Mouse (Mus musculus) midbrain, embryonic 14.5 days (tissue): ENCODE measurements around the gene Cage1. TPM values are rescaled to one million over a fixed set of nuclear protein-coding genes. Genes with fewer than 3 reads are reported as not detected.

Source experiments
- ATAC-seq: fragments of 200-750 bp; cut with Nextera tagmentation; 2 replicates; pipeline ENCODE4 v1.8.0; 2017; ENCODE audit warnings: moderate number of reproducible peaks, moderate library complexity; ENCODE audit not compliant: low FRiP score, low TSS enrichment
- DNase-seq: peaks from one replicate; pipeline ENCODE4 v3.0.0-alpha.2; 2015
- H3K27ac ChIP-seq: fragments of 300-500 bp; sonication (generic); replicated peaks from 2 replicates; pipeline ENCODE4 v1.5.1; 2014; ENCODE audit warnings: mild to moderate bottlenecking, low read depth, low read length, moderate library complexity
- H3K27me3 ChIP-seq: fragments of 300-500 bp; sonication (generic); 2 replicates; pipeline ENCODE4 v1.6.1; 2014; ENCODE audit warnings: low read length, control low read depth, mixed read lengths; ENCODE audit not compliant: control insufficient read depth, insufficient read depth
- H3K36me3 ChIP-seq: fragments of 300-500 bp; sonication (generic); 2 replicates; pipeline ENCODE4 v1.6.1; 2014; ENCODE audit warnings: low read length, control low read depth; ENCODE audit not compliant: control insufficient read depth, insufficient read depth
- H3K4me1 ChIP-seq: fragments of 300-500 bp; sonication (generic); 2 replicates; pipeline ENCODE4 v1.6.1; 2014; ENCODE audit warnings: mild to moderate bottlenecking, antibody characterized with exemption, low read length, control low read depth; ENCODE audit not compliant: control insufficient read depth, insufficient read depth
- H3K4me2 ChIP-seq: fragments of 300-500 bp; sonication (generic); 2 replicates; pipeline ENCODE4 v1.6.1; 2014; ENCODE audit warnings: mild to moderate bottlenecking, low read length, moderate library complexity
- H3K4me3 ChIP-seq: fragments of 300-500 bp; sonication (generic); replicated peaks from 2 replicates; pipeline ENCODE4 v1.5.1; 2014; ENCODE audit warnings: low read depth, low read length
- H3K9ac ChIP-seq: fragments of 300-500 bp; sonication (generic); replicated peaks from 2 replicates; pipeline ENCODE4 v1.6.1; 2014; ENCODE audit warnings: mild to moderate bottlenecking, low read length, moderate library complexity
- H3K9me3 ChIP-seq: fragments of 300-500 bp; sonication (generic); 2 replicates; pipeline ENCODE4 v1.6.1; 2016; ENCODE audit warnings: low read length, control low read depth, mixed read lengths; ENCODE audit not compliant: control insufficient read depth
- WGBS: fragments of 180-500 bp; shearing (Covaris S2); extraction: QIAGEN DNeasy Blood & Tissue Kit; methylation state at CpG from one replicate; pipeline ENCODE4 v1.1.7; 2014; 5-methylcytosine and 5-hydroxymethylcytosine counted together
- polyA plus RNA-seq: library from polyadenylated mRNA; unstranded; fragments of >200 nt; fragmentation: Nextera tagmentation; extraction: Ambion mirVana; gene quantifications from 2 replicates; pipeline ENCODE4 v1.2.1, GENCODE M21; 2014

Gene Cage1
- polyA plus RNA-seq, 1 experiment from 2014 or later = 2.7 TPM

DNA sequence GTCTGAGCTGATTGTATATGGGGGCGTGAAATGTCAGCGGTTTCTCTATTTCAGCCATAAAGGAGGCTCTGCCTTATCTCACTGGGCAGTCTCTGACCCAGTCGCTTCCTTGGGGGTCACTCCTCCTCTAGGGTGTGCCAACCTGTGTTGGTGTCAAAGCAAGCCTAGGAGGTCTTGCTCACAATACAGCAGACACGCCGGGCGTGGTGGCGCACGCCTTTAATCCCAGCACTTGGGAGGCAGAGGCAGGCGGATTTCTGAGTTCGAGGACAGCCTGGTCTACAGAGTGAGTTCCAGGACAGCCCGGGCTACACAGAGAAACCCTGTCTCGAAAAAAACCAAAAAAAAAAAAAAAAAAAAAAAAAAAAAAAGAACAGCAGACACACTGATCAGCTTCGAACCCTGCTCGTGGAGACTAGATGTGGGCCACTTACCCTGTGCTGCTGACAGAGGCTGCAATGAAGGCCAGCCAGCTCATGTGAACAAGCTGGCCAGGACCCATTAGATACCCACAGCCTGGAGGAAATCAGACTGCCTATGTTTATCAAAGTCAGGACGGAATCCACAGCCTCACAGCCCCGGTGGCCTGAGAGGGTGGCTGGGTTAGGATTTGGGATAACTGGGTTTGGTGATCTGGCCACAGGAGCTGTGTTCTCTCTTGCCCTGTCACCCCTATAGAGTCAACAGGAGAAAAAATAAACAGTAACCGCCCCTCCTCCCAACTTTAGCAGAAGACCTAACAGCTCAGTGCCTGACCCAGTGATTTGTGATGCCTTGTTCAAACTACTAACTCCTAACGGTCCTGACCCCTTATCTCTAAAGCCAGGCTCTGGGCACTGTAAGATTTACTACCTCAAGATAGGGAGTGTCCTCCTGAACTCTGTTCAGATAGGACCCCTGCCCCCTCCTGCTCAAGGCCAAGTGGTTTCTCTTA lies 36.8 kb upstream of the Cage1 start:
- Histone ChIP-seq H3K9me3 (no peaks in the 10 kb centered on the region), H3K4me3 (no peak overlapping the region), H3K9ac (no peak overlapping the region), H3K4me1 (no peaks in the 10 kb centered on the region), H3K27ac (no peak overlapping the region), H3K27me3 (no peaks in the 10 kb centered on the region), H3K36me3 (no peaks in the 10 kb centered on the region), H3K4me2 (no peak overlapping the region)
- DNase-seq (no peak), ATAC-seq (no peak)
- WGBS = 93% methylated on average over 18 of the region's 18 CpGs

DNA sequence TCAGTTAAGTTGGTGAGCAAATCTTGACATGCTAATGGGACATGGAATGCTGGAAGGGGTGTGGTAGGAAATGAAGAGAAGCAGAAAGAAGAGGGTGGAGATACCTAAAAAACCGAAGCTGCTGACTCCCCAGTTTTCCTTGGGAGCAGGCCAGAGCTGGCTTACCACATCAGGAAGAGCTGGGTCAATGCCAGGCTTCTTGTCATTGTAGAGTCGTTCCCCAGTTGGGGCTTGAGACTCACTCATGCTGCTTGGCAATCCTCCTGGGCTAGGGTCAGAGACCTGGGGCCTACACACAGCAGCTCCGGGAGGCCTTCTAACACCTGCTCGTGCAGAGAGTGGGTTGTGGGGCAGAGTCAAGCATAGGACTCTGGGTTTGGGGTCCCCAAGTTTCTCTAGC lies 34.1 kb upstream of the Cage1 start:
- no peaks in the 10 kb centered on the region for H3K27me3 ChIP-seq
- H3K36me3 ChIP-seq = 0 out of 2 replicates have a peak, but pooled peaks cover 3% of the 10 kb centered on the region
- ATAC-seq = no peak
- no peak overlapping the region for H3K4me3 ChIP-seq
- 88% methylated on average over 4 of the region's 4 CpGs for WGBS
- no peak overlapping the region for H3K27ac ChIP-seq
- H3K9ac ChIP-seq = no peak overlapping the region
- no peaks in the 10 kb centered on the region for H3K4me1 ChIP-seq
- DNase-seq = no peak
- H3K9me3 ChIP-seq = no peaks in the 10 kb centered on the region
- H3K4me2 ChIP-seq = no peak overlapping the region

DNA sequence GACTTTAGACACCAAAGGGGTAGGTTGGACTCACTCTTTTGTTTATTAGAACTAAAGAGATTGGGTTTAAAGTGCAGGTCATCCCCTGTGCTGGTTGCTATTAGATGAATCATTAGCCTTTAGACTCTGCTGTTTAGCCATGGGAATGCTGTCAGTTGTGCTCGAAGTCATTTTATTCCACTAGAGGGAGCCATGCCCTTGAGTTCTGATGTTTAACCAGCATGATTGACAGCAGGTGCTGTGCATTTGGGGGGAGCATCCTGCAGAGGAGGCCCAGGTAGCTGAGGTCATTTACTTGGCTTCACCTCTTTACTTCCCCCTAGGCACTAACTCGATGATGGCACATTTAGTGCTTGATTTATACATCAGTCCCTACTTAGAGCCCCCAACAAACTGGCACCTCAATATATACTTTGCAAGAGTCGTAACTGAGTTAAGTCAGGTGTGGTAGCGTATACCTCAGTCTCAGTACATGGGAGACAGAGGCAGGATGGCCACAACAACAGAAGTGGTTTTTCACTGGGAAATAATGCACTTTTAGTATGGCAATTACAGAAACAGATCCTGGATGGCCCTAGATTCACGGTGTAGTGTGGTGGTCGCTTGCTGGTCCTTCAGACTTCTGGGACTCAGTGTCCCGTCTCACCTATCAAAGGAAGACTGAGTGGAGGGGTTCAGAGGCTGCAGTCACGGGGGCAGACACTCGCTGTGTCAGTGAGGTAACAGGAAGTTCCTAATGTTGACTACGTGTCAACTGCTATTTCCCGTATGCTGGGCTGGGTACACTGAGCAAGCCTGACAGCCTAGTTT lies 28.2 kb upstream of the Cage1 start:
- Histone ChIP-seq H3K36me3 (peaks cover 30% of the 10 kb centered on the region), H3K4me2 (no peak overlapping the region), H3K9me3 (no peaks in the 10 kb centered on the region), H3K9ac (no peak overlapping the region), H3K4me1 (no peaks in the 10 kb centered on the region), H3K4me3 (no peak overlapping the region), H3K27me3 (no peaks in the 10 kb centered on the region), H3K27ac (no peak overlapping the region)
- no peak for ATAC-seq
- DNase-seq = peak; percentile 87
- WGBS = 77% methylated on average over 11 of the region's 11 CpGs

DNA sequence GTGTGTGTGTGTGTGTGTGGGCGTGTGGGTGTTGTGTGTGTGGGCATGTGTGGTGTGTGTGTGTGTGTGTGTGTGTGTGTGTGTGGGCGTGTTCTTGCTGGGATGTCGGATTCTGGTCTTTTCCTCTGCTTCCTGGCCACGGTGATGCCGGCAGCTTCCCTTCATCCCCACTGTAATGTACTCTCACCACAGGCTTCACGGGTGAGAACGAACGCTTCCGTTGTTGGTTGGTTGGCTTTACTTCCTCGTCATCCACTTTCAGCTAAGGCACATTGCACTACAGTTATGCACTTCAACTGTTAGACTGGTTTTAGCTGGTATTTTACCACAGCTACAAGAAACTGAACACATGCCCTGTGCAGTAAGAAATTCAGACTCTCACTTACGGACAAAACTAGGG lies 25.8 kb upstream of the Cage1 start:
- peaks cover 48% of the 10 kb centered on the region for H3K36me3 ChIP-seq
- H3K9me3 ChIP-seq = no peaks in the 10 kb centered on the region
- no peak for ATAC-seq
- no peak overlapping the region for H3K4me2 ChIP-seq
- no peak overlapping the region for H3K27ac ChIP-seq
- H3K4me3 ChIP-seq = no peak overlapping the region
- 95% methylated on average over 11 of the region's 11 CpGs for WGBS
- DNase-seq = no peak
- no peaks in the 10 kb centered on the region for H3K4me1 ChIP-seq
- H3K27me3 ChIP-seq = no peaks in the 10 kb centered on the region
- H3K9ac ChIP-seq = no peak overlapping the region

DNA sequence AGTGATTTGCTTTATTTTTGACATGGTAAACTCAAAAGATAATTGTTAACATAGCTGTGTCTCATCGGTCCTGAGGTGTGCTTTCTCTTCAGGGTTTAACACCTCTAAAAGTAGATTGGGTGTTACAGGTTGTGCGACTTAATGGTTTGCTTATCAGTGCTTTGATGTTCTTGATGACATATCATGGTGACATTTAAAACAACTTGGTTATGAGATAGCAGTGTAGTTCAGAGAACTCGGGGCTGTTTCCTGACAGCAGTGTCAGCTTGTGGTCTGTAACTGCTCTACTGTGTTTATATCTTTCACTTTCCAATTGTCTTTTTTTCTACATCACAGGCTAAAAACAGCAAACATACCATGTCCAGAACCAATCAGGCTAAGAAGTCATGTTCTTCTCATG lies 13.0 kb upstream of the Cage1 start:
- Histone ChIP-seq H3K27ac (no peak overlapping the region), H3K9me3 (no peaks in the 10 kb centered on the region), H3K4me2 (no peak overlapping the region), H3K4me3 (no peak overlapping the region), H3K9ac (no peak overlapping the region), H3K4me1 (no peaks in the 10 kb centered on the region), H3K27me3 (no peaks in the 10 kb centered on the region), H3K36me3 (peaks cover 94% of the 10 kb centered on the region)
- ATAC-seq (no peak), DNase-seq (no peak)
- WGBS = 96% methylated on average over 3 of the region's 3 CpGs

DNA sequence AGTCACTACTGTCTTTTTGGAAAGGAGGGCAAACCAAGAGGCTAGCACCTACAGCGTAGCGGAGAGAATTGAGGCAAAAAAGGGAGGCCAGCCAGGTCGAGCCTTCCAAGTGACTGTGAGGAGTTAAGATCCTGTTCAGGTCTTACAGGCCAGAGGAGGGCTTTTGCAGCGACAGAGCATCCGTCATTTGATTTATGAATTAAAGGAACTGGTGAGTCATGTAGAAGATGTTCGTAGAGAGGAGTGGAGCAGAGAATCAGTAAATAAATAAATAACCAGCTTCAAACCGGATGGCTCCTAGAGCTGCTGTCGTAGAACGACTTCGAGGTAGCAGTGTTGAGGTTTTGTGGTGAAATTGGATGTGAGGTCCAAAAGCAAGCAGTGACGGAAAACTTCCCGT lies 942 bp upstream of the Cage1 start:
- no peaks in the 10 kb centered on the region for H3K9me3 ChIP-seq
- 59% methylated on average over 12 of the region's 12 CpGs for WGBS
- H3K36me3 ChIP-seq = peaks cover 26% of the 10 kb centered on the region
- ATAC-seq (no peak), DNase-seq (peak; percentile 0)
- peak overlapping the region; percentile 91 for H3K4me2 ChIP-seq
- H3K27me3 ChIP-seq = no peaks in the 10 kb centered on the region
- H3K9ac ChIP-seq = peak overlapping the region; percentile 75
- H3K27ac ChIP-seq = no peak overlapping the region
- peak overlapping the region; percentile 63 for H3K4me3 ChIP-seq
- H3K4me1 ChIP-seq = peaks cover 15% of the 10 kb centered on the region

DNA sequence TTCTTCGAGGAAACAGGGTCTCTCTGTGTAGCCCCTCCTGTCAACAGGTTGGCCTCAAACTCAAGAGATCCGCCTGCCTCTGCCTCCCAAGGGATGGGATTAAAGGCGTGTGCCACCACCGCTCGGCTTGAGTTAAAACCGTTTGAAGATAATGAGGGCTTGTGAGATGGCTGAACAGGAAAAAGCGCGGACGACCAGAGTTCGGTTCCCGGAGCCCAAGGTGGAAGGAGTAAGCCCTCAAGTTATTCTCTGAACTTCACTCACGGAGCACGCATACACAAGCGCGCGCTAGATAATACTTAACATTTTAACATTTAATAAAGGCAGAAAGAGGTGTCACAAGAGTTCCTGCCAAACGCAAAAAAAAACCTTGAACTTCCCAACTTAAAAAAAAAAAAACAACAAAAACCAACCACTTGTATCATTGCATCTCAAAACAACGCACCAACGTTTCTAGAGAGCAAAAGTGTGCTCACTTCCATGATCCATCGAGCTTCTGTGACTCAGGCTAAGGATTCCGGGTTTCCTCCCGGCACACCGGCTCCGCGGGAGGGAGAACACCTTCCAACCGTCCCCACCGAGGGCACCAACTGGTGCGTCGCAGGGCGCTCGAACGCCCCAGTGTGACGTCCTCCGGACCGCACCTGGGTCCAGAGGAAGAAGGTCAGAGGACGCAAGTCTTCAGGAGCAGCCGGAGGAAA lies 376 bp downstream of the Cage1 start, which contains the start of gene Riok1:
Gene Riok1 (plus strand): TSS at position 653 of the 701 bp plus-strand sequence.
- ATAC-seq (peak; percentile 73; the same call in 1 of the 2 replicates), DNase-seq (no peak)
- Histone ChIP-seq H3K9me3 (no peaks in the 10 kb centered on the region), H3K9ac (peak within 1 kb of the TSS; percentile 75), H3K36me3 (peaks cover 15% of the 10 kb centered on the region), H3K4me1 (peaks cover 15% of the 10 kb centered on the region), H3K27me3 (no peaks in the 10 kb centered on the region), H3K4me3 (peak within 1 kb of the TSS; percentile 63), H3K4me2 (peak within 1 kb of the TSS; percentile 91), H3K27ac (peak within 1 kb of the TSS; percentile 76)
- 11% methylated on average over 37 of the region's 37 CpGs for WGBS

DNA sequence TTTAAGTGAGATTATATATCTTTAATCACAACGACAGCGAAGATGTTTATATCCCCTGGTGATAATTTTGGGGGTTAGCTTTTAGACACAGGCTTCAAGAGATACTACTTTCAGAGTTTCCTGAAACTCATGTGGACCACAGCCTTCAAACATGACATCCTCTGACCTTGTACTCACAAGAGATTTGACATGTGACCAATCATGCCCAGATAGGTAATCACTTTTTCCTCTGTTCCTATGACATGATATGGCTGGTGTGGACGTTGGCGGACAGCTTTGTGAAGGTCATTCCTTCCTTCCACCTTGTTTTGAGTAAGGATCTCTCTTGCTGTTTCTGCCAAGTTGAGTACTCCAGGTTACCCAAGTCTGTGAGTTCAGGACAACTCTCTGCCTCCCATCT lies 8.5 kb downstream of the Cage1 start:
- Histone ChIP-seq H3K36me3 (no peaks in the 10 kb centered on the region), H3K4me3 (no peak overlapping the region), H3K4me1 (no peaks in the 10 kb centered on the region), H3K9me3 (no peaks in the 10 kb centered on the region), H3K27ac (no peak overlapping the region), H3K9ac (no peak overlapping the region), H3K27me3 (no peaks in the 10 kb centered on the region), H3K4me2 (no peak overlapping the region)
- WGBS = 94% methylated on average over 4 of the region's 4 CpGs
- DNase-seq = no peak
- ATAC-seq = no peak
